Mouse (Mus musculus): ENCODE measurements at regions not wholly inside any gene's neighbourhood (a gene's known extent, or its start where the extent isn't known, plus 50 kb on each side); places are given as distances from the start of the nearest gene placed in this dataset.

DNA sequence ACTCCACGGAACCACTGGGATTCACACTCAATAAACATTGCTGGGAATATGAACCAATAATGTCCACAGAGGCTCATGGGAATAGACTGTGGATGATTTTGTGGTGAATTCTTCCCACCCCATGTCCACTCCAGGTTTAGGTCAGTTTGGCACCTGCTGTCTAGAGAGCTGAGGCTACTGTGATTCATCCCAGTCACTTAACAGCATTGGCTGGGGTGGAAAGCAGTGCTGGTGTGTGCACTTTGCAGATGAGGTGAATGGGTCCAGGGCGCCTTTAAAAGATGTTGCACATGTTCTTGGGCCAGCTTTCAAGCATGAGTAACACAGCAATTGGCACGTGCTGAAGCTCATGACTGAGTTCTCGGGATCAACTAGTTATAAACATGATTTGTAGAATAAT, 176.7 kb downstream of the Fndc1 start:
- TF ChIP-seq POLR2A (IDR thresholded peaks at IDR 0.05; ENCODE audit: control insufficient read depth, extremely low read depth, insufficient read depth, low read length, poor library complexity) (no peak), CTCF (IDR thresholded peaks at IDR 0.05; ENCODE audit: borderline replicate concordance, control insufficient read depth, extremely low read depth, insufficient read depth, low read length, poor library complexity) (no peak)

Measured in thymus, adult 2 months (tissue).